Mouse (Mus musculus): ENCODE measurements around the gene Map1a.

DNA sequence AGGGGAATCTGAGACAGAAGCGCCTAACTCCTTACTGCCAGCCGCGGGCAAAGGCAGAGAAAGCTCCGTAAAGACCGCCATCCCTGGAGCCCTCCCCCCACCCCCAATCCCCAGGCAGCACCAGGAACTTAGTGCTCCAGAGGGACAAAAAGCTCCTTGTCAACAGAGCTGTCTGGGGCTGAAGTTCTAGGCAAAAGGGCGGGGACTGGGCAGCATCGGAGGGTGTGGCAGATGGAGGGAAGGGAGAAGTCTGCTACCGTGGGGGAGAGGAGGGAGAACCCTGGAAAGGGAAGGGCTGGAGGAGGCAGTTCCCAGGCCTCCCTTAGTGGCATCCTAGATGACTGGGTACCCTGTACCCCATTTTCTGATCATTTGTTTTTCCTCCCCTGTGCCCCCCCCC lies 8.7 kb downstream of the Map1a start:
- no peak for TF ChIP-seq CTCF (conservative IDR thresholded peaks at IDR 0.05; ENCODE audit: insufficient read depth, insufficient read length, low read depth, low read length)
- no peak for TF ChIP-seq POLR2A (IDR thresholded peaks at IDR 0.05; ENCODE audit: low read depth, low read length)

Measured in kidney, adult 2 months (tissue).